Mouse (Mus musculus): ENCODE data around the gene Armh3. TPM values are rescaled to one million over a fixed set of nuclear protein-coding genes. Genes with fewer than 3 reads are reported as not detected.

Armh3 gene
- total RNA-seq, 2 experiments from 2014 or later: 16.0 to 19.0 TPM

- DNase-seq (ENCODE audit: low spot score in 2 of 2): no peak
These were observed 85.3 kb downstream of the Armh3 start for GRCm38 (mm10) chr19:45913036-45913435.

GRCm38 (mm10) chr19:45912376-45912775, 85.9 kb downstream of the Armh3 start:
- DNase-seq (ENCODE audit: low spot score in 2 of 2): no peak

- DNase-seq (ENCODE audit: low spot score in 2 of 2): no peak
These were observed 86.9 kb downstream of the Armh3 start for GRCm38 (mm10) chr19:45911236-45912025.

GRCm38 (mm10) chr19:45908246-45908645, 90.0 kb downstream of the Armh3 start:
- no peak for DNase-seq (ENCODE audit: low spot score in 2 of 2)

GRCm38 (mm10) chr19:45907416-45907815, 90.9 kb downstream of the Armh3 start:
- DNase-seq (ENCODE audit: low spot score in 2 of 2): no peak

- DNase-seq (ENCODE audit: low spot score in 2 of 2): peak in 1 of 2 experiments; percentile 16
These were observed 94.4 kb downstream of the Armh3 start for GRCm38 (mm10) chr19:45903861-45904260.

GRCm38 (mm10) chr19:45902390-45903035, 95.8 kb downstream of the Armh3 start:
- no peak for DNase-seq (ENCODE audit: low spot score in 2 of 2)

- no peak for DNase-seq (ENCODE audit: low spot score in 2 of 2)
These were observed 97.5 kb downstream of the Armh3 start for GRCm38 (mm10) chr19:45900836-45901235.

- DNase-seq (ENCODE audit: low spot score in 2 of 2): no peak
These were observed 102.6 kb downstream of the Armh3 start for GRCm38 (mm10) chr19:45895726-45896125.

GRCm38 (mm10) chr19:45882056-45882455, 116.2 kb downstream of the Armh3 start:
- no peak for DNase-seq (ENCODE audit: low spot score in 2 of 2)

- DNase-seq (ENCODE audit: low spot score in 2 of 2): no peak
These were observed 125.0 kb downstream of the Armh3 start for GRCm38 (mm10) chr19:45873320-45873719.

GRCm38 (mm10) chr19:45855284-45855920, 142.9 kb downstream of the Armh3 start:
- DNase-seq (ENCODE audit: low spot score in 2 of 2): no peak

- DNase-seq (ENCODE audit: low spot score in 2 of 2): no peak
These were observed 143.8 kb downstream of the Armh3 start for GRCm38 (mm10) chr19:45854521-45854920.

- DNase-seq (ENCODE audit: low spot score in 2 of 2): no peak
These were observed 150.6 kb downstream of the Armh3 start for GRCm38 (mm10) chr19:45847733-45848093.

- DNase-seq (ENCODE audit: low spot score in 2 of 2): no peak
These were observed 151.1 kb downstream of the Armh3 start for GRCm38 (mm10) chr19:45847016-45847732.

- DNase-seq (ENCODE audit: low spot score in 2 of 2): no peak
These were observed 154.1 kb downstream of the Armh3 start for GRCm38 (mm10) chr19:45844209-45844608.

GRCm38 (mm10) chr19:45843424-45843823, 154.9 kb downstream of the Armh3 start:
- DNase-seq (ENCODE audit: low spot score in 2 of 2): no peak

GRCm38 (mm10) chr19:45837050-45837994, 161.0 kb downstream of the Armh3 start:
- DNase-seq (ENCODE audit: low spot score in 2 of 2): no peak

GRCm38 (mm10) chr19:45835490-45835889, 162.8 kb downstream of the Armh3 start:
- DNase-seq (ENCODE audit: low spot score in 2 of 2): no peak

GRCm38 (mm10) chr19:45833665-45834064, 164.6 kb downstream of the Armh3 start:
- no peak for DNase-seq (ENCODE audit: low spot score in 2 of 2)
